Mouse (Mus musculus): Measurements from ENCODE around the gene BC028528.
A peak's percentile ranks its signal among the peaks of the same experiment; 100 is the strongest.
"Not testable (repeated sequence)": the region's sequence is repeated elsewhere in the genome, so short reads cannot be mapped to it uniquely, and the experiment has no call there.

Gene BC028528

GRCm38 (mm10) chr3:95891211-95892065, at the start of gene BC028528:
Gene BC028528, minus strand, starts transcription at chr3:95892005.
- peak; percentile 76 for DNase-seq

DNA sequence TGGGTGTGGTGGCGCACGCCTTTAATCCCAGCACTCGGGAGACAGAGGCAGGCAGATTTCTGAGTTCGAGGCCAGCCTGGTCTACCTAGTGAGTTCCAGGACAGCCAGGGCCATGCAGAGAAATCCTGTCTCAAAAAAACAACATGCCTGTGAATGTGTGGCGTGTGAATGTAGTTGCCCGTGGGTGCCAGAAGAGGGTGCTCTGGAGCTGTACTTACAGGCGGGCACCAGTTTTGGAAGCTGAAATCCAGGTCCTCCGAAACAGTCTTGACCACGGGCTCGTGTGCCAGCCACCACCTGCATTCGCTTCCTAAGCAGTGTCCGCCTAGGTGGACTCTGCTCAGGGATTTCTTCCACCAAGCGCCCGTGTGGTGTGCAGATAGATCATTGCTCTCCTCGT, 47.0 kb upstream of the BC028528 start:
- DNase-seq: peak; percentile 16

GRCm38 (mm10) chr3:95938217-95938616, 46.4 kb upstream of the BC028528 start:
- DNase-seq: no peak

DNA sequence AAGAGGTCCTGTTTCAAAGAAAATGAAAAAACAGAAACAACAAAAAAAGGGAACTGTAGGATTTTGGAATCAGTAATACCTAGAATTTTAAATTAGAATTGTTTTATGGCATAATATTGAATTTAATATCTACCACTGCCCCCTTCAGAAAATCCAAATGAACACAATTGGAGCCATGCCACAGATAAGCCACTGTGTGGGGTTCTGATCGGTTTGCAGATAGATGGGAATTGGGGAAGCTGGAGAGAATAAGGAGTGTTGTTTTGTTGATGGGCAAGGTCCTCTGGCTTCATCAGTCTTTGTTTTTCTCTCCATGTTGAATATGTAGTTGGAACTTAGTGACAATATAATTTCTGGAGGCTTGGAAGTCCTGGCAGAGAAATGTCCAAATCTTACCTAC, 42.6 kb upstream of the BC028528 start:
- no peak for DNase-seq

DNA sequence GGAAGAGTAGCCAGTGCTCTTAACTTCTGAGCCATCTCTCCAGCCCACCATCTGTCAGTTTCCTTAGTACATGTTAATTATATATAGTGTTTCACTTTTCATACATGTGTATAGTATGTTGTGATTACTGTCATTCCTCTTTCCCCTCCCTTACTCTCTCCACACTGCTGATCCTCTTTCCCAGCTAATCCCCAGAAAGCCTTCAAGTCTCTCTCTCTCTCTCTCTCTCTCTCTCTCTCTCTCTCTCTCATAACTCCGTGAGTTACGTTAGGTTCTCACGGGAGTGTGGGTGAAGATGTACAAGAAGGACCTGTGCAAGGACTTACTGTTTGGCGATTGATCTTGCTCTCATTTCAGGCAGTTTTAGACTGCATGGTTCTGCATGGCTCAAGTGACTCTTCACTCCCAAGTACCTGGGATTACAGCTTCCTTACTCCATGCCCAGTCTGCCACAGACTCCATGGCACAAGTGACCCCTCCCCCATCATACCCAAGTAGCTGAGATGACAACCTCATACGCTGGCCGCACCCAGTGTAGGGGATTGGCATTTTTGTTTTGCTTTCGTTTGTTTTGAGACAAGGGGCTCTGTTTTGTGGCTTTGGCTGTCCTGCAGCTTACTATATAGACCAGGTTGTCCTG, 41.4 kb upstream of the BC028528 start:
- no peak for DNase-seq

DNA sequence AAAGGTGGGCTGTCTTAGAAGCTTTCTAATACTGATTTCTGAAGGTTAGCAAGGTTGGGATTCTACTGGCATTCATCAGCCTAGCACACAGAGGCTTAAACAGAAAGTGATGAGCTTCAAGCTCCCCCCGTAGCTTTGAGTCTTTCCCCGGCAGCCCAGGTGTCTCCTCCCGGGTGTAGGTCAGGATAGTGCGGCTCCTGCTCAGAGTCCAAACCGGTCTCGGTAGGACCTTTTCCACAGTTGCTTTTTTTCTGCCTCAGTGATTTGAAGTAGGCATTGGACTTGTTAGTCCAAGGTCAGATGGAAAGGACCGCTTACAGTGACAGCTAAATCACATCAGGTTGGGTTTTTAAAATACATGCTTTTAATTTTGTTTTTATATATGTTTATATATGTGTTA, 40.8 kb upstream of the BC028528 start:
- no peak for DNase-seq

- no peak for DNase-seq
Observed at GRCm38 (mm10) chr3:95932157-95932556, 40.4 kb upstream of the BC028528 start.

GRCm38 (mm10) chr3:95931471-95931870, 39.7 kb upstream of the BC028528 start:
- no peak for DNase-seq

GRCm38 (mm10) chr3:95930471-95930789, 38.6 kb upstream of the BC028528 start:
- DNase-seq: peak; percentile 10

- peak; percentile 80 for DNase-seq
Observed at GRCm38 (mm10) chr3:95929581-95930470, 38.0 kb upstream of the BC028528 start.

DNA sequence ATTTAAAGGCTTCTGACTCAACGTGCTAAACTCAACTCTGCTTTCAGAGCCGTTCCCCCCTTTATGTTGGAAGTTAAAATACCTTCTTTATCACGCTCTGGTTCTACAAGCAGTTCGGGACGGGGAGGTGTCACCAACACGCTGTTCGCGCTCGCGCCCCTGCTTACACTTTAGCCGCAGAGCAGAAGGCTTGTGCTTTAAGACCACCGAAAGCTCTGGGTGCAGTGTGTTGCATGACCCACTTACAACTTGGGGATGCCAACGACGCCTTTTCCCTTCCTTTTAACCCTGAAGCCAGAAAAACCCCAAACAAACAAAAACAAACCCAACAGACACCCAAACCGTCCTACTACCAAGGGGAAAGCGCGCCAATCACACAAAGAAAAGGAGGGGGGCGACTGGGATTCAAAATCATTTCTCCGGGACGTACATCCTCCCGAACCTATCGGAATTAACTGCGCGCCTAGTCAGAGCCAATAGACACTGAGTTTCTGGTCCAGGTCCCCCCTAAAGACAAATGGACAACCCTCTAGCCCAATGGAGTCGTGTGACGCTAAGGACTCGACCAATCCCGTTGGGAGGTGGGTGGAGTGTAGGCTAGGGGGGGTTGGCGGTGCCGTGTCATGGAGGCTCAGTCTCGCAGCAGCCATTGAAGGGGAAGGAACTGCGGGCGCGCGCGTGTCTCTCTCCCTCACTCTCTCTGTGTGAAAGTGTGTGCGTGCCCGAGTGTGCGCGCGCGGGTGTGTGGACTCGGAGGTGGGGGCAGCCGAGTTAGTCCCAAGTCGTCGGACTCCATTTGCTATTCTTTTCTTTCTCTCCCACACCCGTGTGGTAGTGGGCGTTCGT, 37.1 kb upstream of the BC028528 start, which contains the start of gene Anp32e:
Gene Anp32e, plus strand, starts transcription at position 589 of the 846 bp plus-strand sequence.
- DNase-seq: peak; percentile 99

GRCm38 (mm10) chr3:95928261-95928657, 36.5 kb upstream of the BC028528 start:
- DNase-seq: peak; percentile 2

GRCm38 (mm10) chr3:95925087-95925486, 33.3 kb upstream of the BC028528 start:
- no peak for DNase-seq

DNA sequence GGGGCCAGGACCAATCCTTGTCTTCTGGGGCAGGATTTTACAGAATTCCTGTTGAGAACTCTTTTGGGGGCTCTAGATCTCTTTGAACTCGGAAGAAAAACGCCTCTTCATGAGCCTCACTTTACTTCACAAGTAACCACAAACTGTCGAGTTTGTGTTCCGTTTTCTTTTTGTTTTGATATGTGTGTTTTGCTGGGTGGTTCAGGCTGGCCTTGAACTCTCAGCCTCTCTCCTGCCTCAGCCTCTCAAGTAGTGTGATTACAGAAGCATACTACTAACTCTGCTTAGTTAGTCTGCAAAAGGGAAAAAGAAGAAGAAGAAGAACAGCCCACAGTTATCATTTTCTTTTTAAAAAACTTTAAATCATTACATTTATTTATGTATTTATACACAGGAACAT, 32.4 kb upstream of the BC028528 start:
- no peak for DNase-seq

- not testable (repeated sequence) for DNase-seq
Observed at GRCm38 (mm10) chr3:95923429-95923828, 31.6 kb upstream of the BC028528 start.

DNA sequence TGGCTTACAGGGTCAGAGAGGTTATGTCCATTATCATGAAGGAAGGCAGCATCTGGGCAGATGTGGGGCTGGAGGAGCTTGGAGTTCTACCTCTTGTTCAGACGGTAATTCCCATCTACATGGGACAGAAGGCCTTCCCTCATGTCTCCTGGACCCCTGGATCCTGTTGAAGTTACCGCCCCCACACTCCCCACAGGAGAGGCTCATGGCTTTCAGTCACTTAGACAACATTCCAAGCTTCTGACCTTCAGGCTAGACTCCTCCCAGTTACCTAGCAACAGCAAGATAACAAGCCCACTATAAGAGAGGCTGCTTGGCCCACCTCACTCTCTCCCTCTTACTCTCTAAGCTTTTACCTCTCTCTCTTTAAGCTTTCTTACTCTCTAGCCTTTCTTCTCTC, 28.7 kb upstream of the BC028528 start:
- DNase-seq: not testable (repeated sequence)

DNA sequence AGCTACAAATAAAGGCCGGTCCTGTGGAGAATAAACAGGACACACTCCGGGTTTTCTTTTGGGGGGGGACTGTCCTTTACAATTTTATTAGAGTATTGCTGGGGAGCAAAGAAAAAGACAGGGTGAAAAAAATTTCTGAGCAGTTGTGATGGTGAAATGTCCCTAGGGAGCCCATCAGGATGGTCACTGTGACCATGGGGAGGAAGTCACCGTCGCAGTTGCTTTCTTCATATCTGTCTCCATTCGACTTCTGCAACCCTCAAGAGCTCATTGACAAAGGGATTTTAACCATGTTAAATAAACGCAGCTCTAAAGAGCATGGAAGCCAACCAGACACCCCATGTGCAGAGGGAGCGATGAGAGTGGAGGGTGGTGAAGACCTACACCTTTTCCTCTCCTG, 25.0 kb upstream of the BC028528 start:
- DNase-seq: no peak

- no peak for DNase-seq
Observed at GRCm38 (mm10) chr3:95914706-95915105, 22.9 kb upstream of the BC028528 start.

GRCm38 (mm10) chr3:95907613-95908012, 15.8 kb upstream of the BC028528 start:
- no peak for DNase-seq

GRCm38 (mm10) chr3:95906860-95907259, 15.1 kb upstream of the BC028528 start:
- peak; percentile 82 for DNase-seq

- peak; percentile 83 for DNase-seq
Observed at GRCm38 (mm10) chr3:95905940-95906492, 14.2 kb upstream of the BC028528 start.

Data from embryo, embryonic 11 days (tissue).